Mouse (Mus musculus) midbrain, embryonic 13.5 days (tissue): Measurements from ENCODE around the gene Rab34. TPM values are rescaled to one million over a fixed set of nuclear protein-coding genes. Genes with fewer than 3 reads are reported as not detected.

Source experiments
- ATAC-seq: fragments of 200-750 bp; cut with Nextera tagmentation; 2 replicates; pipeline ENCODE4 v1.8.0; 2017; ENCODE audit warnings: mild to moderate bottlenecking, moderate TSS enrichment, moderate library complexity
- H3K27ac ChIP-seq: fragments of 300-500 bp; sonication (generic); 2 replicates; pipeline ENCODE4 v1.5.1; 2015; ENCODE audit warnings: inconsistent platforms, mild to moderate bottlenecking, moderate library complexity
- H3K27me3 ChIP-seq: fragments of 300-500 bp; sonication (generic); 2 replicates; pipeline ENCODE4 v1.6.1; 2015; ENCODE audit warnings: mild to moderate bottlenecking, inconsistent platforms
- H3K36me3 ChIP-seq: fragments of 300-500 bp; sonication (generic); 2 replicates; pipeline ENCODE4 v1.6.1; 2015; ENCODE audit warnings: mild to moderate bottlenecking, inconsistent platforms
- H3K4me1 ChIP-seq: fragments of 300-500 bp; sonication (generic); replicated peaks from 2 replicates; pipeline ENCODE4 v1.6.1; 2015; ENCODE audit warnings: inconsistent platforms
- H3K4me2 ChIP-seq: fragments of 300-500 bp; sonication (generic); replicated peaks from 2 replicates; pipeline ENCODE4 v1.6.1; 2015; ENCODE audit warnings: moderate library complexity, mild to moderate bottlenecking, inconsistent platforms
- H3K4me3 ChIP-seq: fragments of 300-500 bp; sonication (generic); replicated peaks from 2 replicates; pipeline ENCODE4 v1.5.1; 2015; ENCODE audit warnings: mild to moderate bottlenecking, inconsistent platforms
- H3K9ac ChIP-seq: fragments of 300-500 bp; sonication (generic); replicated peaks from 2 replicates; pipeline ENCODE4 v1.6.1; 2015; ENCODE audit warnings: mild to moderate bottlenecking, inconsistent platforms
- H3K9me3 ChIP-seq: fragments of 300-500 bp; sonication (generic); 2 replicates; pipeline ENCODE4 v1.6.1; 2016; ENCODE audit warnings: mild to moderate bottlenecking, inconsistent platforms
- WGBS: fragments of 180-500 bp; shearing (Covaris S2); methylation state at CpG from one replicate; pipeline ENCODE4 v1.1.7; 2015; 5-methylcytosine and 5-hydroxymethylcytosine counted together
- polyA plus RNA-seq: library from polyadenylated mRNA; unstranded; fragments of >200 nt; fragmentation: Nextera tagmentation; extraction: Ambion mirVana; gene quantifications from 2 replicates; pipeline ENCODE4 v1.2.1, GENCODE M21; 2015

Gene Rab34
- 42.0 and 43.4 TPM in 2 replicates for polyA plus RNA-seq

- Histone ChIP-seq H3K4me2 (peak within 1 kb of the TSS; percentile 72), H3K4me1 (peaks cover 26% of the 10 kb centered on the region), H3K27me3 (no peaks in the 10 kb centered on the region), H3K36me3 (peaks cover 28% of the 10 kb centered on the region), H3K9ac (peak within 1 kb of the TSS; percentile 89), H3K9me3 (no peaks in the 10 kb centered on the region), H3K27ac (peak within 1 kb of the TSS; percentile 91), H3K4me3 (peak within 1 kb of the TSS; percentile 71)
- under 1% methylated on average over 73 of the region's 80 CpGs for WGBS
- ATAC-seq: peak; percentile 84
Measured at GRCm38 (mm10) chr11:78188331-78189233, at the start of gene Rab34. Gene Rab34 (plus strand): TSS chr11:78188430.

- WGBS: 90% methylated on average over 5 of the region's 5 CpGs
- ATAC-seq: no peak
- Histone ChIP-seq H3K9me3 (no peaks in the 10 kb centered on the region), H3K27me3 (no peaks in the 10 kb centered on the region), H3K4me2 (no peak overlapping the region), H3K27ac (no peak overlapping the region), H3K36me3 (peaks cover 28% of the 10 kb centered on the region), H3K9ac (no peak overlapping the region), H3K4me1 (no peaks in the 10 kb centered on the region), H3K4me3 (no peak overlapping the region)
Measured at GRCm38 (mm10) chr11:78140665-78141064, 47.6 kb upstream of the Rab34 start.

GRCm38 (mm10) chr11:78143520-78143919, 44.7 kb upstream of the Rab34 start:
- Histone ChIP-seq H3K27ac (peak overlapping the region; percentile 30; the same call in 1 of the 2 replicates), H3K27me3 (no peaks in the 10 kb centered on the region), H3K9me3 (no peaks in the 10 kb centered on the region), H3K4me1 (no peaks in the 10 kb centered on the region), H3K4me2 (no peak overlapping the region), H3K9ac (no peak overlapping the region), H3K36me3 (peaks cover 55% of the 10 kb centered on the region), H3K4me3 (no peak overlapping the region)
- no peak for ATAC-seq
- 80% methylated on average over 2 of the region's 2 CpGs for WGBS

- H3K9me3 ChIP-seq: 0 out of 2 replicates have a peak, but pooled peaks cover 3% of the 10 kb centered on the region
- H3K9ac ChIP-seq: no peak overlapping the region
- H3K4me1 ChIP-seq: no peaks in the 10 kb centered on the region
- ATAC-seq: no peak
- no peaks in the 10 kb centered on the region for H3K27me3 ChIP-seq
- H3K4me2 ChIP-seq: no peak overlapping the region
- H3K36me3 ChIP-seq: peaks cover 80% of the 10 kb centered on the region
- H3K27ac ChIP-seq: no peak overlapping the region
- H3K4me3 ChIP-seq: no peak overlapping the region
- 90% methylated on average over 5 of the region's 5 CpGs for WGBS
Measured at GRCm38 (mm10) chr11:78146168-78146567, 42.1 kb upstream of the Rab34 start.

GRCm38 (mm10) chr11:78146707-78147543, 41.3 kb upstream of the Rab34 start:
- Histone ChIP-seq H3K36me3 (peaks cover 83% of the 10 kb centered on the region), H3K4me1 (no peaks in the 10 kb centered on the region), H3K27ac (no peak overlapping the region), H3K4me2 (no peak overlapping the region), H3K4me3 (no peak overlapping the region), H3K9ac (no peak overlapping the region), H3K27me3 (no peaks in the 10 kb centered on the region), H3K9me3 (0 out of 2 replicates have a peak, but pooled peaks cover 3% of the 10 kb centered on the region)
- 96% methylated on average over 6 of the region's 6 CpGs for WGBS
- no peak for ATAC-seq

GRCm38 (mm10) chr11:78151161-78151560, 37.1 kb upstream of the Rab34 start:
- H3K27ac ChIP-seq: no peak overlapping the region
- H3K36me3 ChIP-seq: peaks cover 88% of the 10 kb centered on the region
- no peak for ATAC-seq
- WGBS: 42% methylated on average over 1 of the region's 1 CpGs
- H3K9ac ChIP-seq: no peak overlapping the region
- H3K9me3 ChIP-seq: 0 out of 2 replicates have a peak, but pooled peaks cover 3% of the 10 kb centered on the region
- peaks cover 20% of the 10 kb centered on the region; the same call in 1 of the 2 replicates for H3K4me1 ChIP-seq
- H3K4me2 ChIP-seq: no peak overlapping the region
- H3K4me3 ChIP-seq: no peak overlapping the region
- no peaks in the 10 kb centered on the region for H3K27me3 ChIP-seq

- H3K4me3 ChIP-seq: no peak overlapping the region
- no peaks in the 10 kb centered on the region for H3K27me3 ChIP-seq
- WGBS: 63% methylated on average over 9 of the region's 9 CpGs
- no peak overlapping the region for H3K4me2 ChIP-seq
- peaks cover 22% of the 10 kb centered on the region; the same call in 1 of the 2 replicates for H3K4me1 ChIP-seq
- 0 out of 2 replicates have a peak overlapping the region, but pooled peaks have one; percentile 23 for H3K9ac ChIP-seq
- ATAC-seq: peak; percentile 72
- peak overlapping the region; percentile 73 for H3K27ac ChIP-seq
- 0 out of 2 replicates have a peak, but pooled peaks cover 3% of the 10 kb centered on the region for H3K9me3 ChIP-seq
- peaks cover 85% of the 10 kb centered on the region for H3K36me3 ChIP-seq
Measured at GRCm38 (mm10) chr11:78152299-78153231, 35.7 kb upstream of the Rab34 start.

- WGBS: 83% methylated on average over 13 of the region's 13 CpGs
- Histone ChIP-seq H3K4me2 (no peak overlapping the region), H3K27me3 (no peaks in the 10 kb centered on the region), H3K4me3 (no peak overlapping the region), H3K4me1 (peaks cover 26% of the 10 kb centered on the region; the same call in 1 of the 2 replicates), H3K9me3 (0 out of 2 replicates have a peak, but pooled peaks cover 3% of the 10 kb centered on the region), H3K27ac (peak overlapping the region; percentile 73), H3K9ac (no peak overlapping the region), H3K36me3 (peaks cover 87% of the 10 kb centered on the region)
- ATAC-seq: no peak; the same call in 1 of the 2 replicates
Measured at GRCm38 (mm10) chr11:78153778-78154177, 34.5 kb upstream of the Rab34 start.

GRCm38 (mm10) chr11:78155674-78156073, 32.6 kb upstream of the Rab34 start:
- H3K36me3 ChIP-seq: peaks cover 87% of the 10 kb centered on the region
- no peak for ATAC-seq
- WGBS: 83% methylated on average over 5 of the region's 5 CpGs

GRCm38 (mm10) chr11:78156156-78156699, 32.0 kb upstream of the Rab34 start:
- H3K9me3 ChIP-seq: no peaks in the 10 kb centered on the region
- no peaks in the 10 kb centered on the region for H3K27me3 ChIP-seq
- peaks cover 87% of the 10 kb centered on the region for H3K36me3 ChIP-seq
- ATAC-seq: no peak
- H3K4me1 ChIP-seq: peaks cover 39% of the 10 kb centered on the region
- no peak overlapping the region for H3K9ac ChIP-seq
- no peak overlapping the region for H3K4me2 ChIP-seq
- no peak overlapping the region; the same call in 1 of the 2 replicates for H3K27ac ChIP-seq
- 67% methylated on average over 6 of the region's 6 CpGs for WGBS
- H3K4me3 ChIP-seq: no peak overlapping the region

More at GRCm38 (mm10) chr11:78155674-78156073, 32.6 kb upstream of the Rab34 start:
- peaks cover 33% of the 10 kb centered on the region for H3K4me1 ChIP-seq
- no peaks in the 10 kb centered on the region for H3K9me3 ChIP-seq
- no peak overlapping the region for H3K4me2 ChIP-seq
- H3K9ac ChIP-seq: no peak overlapping the region
- H3K27ac ChIP-seq: no peak overlapping the region
- H3K27me3 ChIP-seq: no peaks in the 10 kb centered on the region
- no peak overlapping the region for H3K4me3 ChIP-seq
